Mouse (Mus musculus) embryonic facial prominence, embryonic 14.5 days (tissue): Measurements from ENCODE around the gene Vamp3. TPM values are rescaled to one million over a fixed set of nuclear protein-coding genes. Genes with fewer than 3 reads are reported as not detected.

ENCODE experiments used
- ATAC-seq: fragments of 200-750 bp; cut with Nextera tagmentation; 2 replicates; pipeline ENCODE4 v1.8.0; 2017; ENCODE audit warnings: low read depth, moderate number of reproducible peaks, moderate TSS enrichment
- DNase-seq: peaks from one replicate; pipeline ENCODE4 v3.0.0-alpha.2; 2015; ENCODE audit warnings: low spot score
- H3K27ac ChIP-seq: fragments of 300-500 bp; sonication (generic); replicated peaks from 2 replicates; pipeline ENCODE4 v1.5.1; 2014; ENCODE audit warnings: low read depth, mild to moderate bottlenecking, low read length, moderate library complexity
- H3K27me3 ChIP-seq: fragments of 300-500 bp; sonication (generic); replicated peaks from 2 replicates; pipeline ENCODE4 v1.6.1; 2014; ENCODE audit warnings: low read length; ENCODE audit not compliant: control insufficient read depth, insufficient read depth
- H3K36me3 ChIP-seq: fragments of 300-500 bp; sonication (generic); 2 replicates; pipeline ENCODE4 v1.6.1; 2014; ENCODE audit warnings: low read length, mixed read lengths; ENCODE audit not compliant: control insufficient read depth, insufficient read depth
- H3K4me1 ChIP-seq: fragments of 300-500 bp; sonication (generic); 2 replicates; pipeline ENCODE4 v1.6.1; 2014; ENCODE audit warnings: antibody characterized with exemption, low read length; ENCODE audit not compliant: control insufficient read depth, insufficient read depth
- H3K4me2 ChIP-seq: fragments of 300-500 bp; sonication (generic); 2 replicates; pipeline ENCODE4 v1.6.1; 2014; ENCODE audit warnings: low read depth, mild to moderate bottlenecking, low read length, moderate library complexity, mixed read lengths
- H3K4me3 ChIP-seq: fragments of 300-500 bp; sonication (generic); 2 replicates; pipeline ENCODE4 v1.5.1; 2014; ENCODE audit warnings: low read depth, mild to moderate bottlenecking, low read length
- H3K9ac ChIP-seq: fragments of 300-500 bp; sonication (generic); 2 replicates; pipeline ENCODE4 v1.6.1; 2014; ENCODE audit warnings: low read depth, mild to moderate bottlenecking, low read length, moderate library complexity, mixed read lengths
- H3K9me3 ChIP-seq: fragments of 300-500 bp; sonication (generic); 2 replicates; pipeline ENCODE4 v1.6.1; 2016; ENCODE audit warnings: low read length; ENCODE audit not compliant: control insufficient read depth
- WGBS: fragments of 180-500 bp; shearing (Covaris S2); extraction: QIAGEN DNeasy Blood & Tissue Kit; methylation state at CpG from one replicate; pipeline ENCODE4 v1.1.7; 2014; 5-methylcytosine and 5-hydroxymethylcytosine counted together
- polyA plus RNA-seq: library from polyadenylated mRNA; unstranded; fragments of >200 nt; fragmentation: Nextera tagmentation; extraction: Ambion mirVana; gene quantifications from 2 replicates; pipeline ENCODE4 v1.2.1, GENCODE M21; 2014

Gene Vamp3
- polyA plus RNA-seq, 1 experiment from 2014 or later: 51.7 TPM

GRCm38 (mm10) chr4:151089270-151089669 is 31.5 kb upstream of the Vamp3 start, which contains the start of gene Gm13090:
Gene Gm13090, plus strand, starts transcription at chr4:151089570.
- peak within 1 kb of the TSS; percentile 34; the same call in 1 of the 2 replicates for H3K9ac ChIP-seq
- DNase-seq: no peak
- peaks cover 12% of the 10 kb centered on the region; the same call in 1 of the 2 replicates for H3K36me3 ChIP-seq
- no peak within 1 kb of the TSS for H3K4me3 ChIP-seq
- 89% methylated on average over 7 of the region's 7 CpGs for WGBS
- no peaks in the 10 kb centered on the region for H3K9me3 ChIP-seq
- H3K27ac ChIP-seq: no peak within 1 kb of the TSS
- no peaks in the 10 kb centered on the region for H3K4me1 ChIP-seq
- H3K27me3 ChIP-seq: no peaks in the 10 kb centered on the region
- H3K4me2 ChIP-seq: no peak within 1 kb of the TSS
- no peak for ATAC-seq

DNA sequence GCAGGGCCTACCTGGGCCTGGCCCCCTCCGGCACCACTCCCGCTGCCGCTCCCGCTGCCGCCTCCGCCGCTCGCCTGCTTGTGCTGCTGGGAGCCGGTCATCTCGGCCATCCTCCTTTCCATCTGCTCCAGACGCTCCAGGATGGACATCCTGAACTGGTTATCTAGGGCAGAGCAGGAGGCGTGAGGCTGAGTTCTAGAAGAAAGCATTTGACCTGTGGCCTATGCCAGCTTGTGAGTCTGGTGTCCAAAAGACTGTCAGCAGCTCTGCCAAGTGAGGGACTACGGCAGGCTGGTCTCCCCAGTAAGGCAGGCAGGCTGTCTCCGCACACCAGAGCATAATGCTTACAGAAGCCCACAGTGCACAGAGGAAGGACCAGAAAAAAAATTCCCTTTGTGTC is 31.1 kb upstream of the Vamp3 start:
- Histone ChIP-seq H3K9ac (peak overlapping the region; percentile 34; the same call in 1 of the 2 replicates), H3K4me3 (no peak overlapping the region), H3K36me3 (peaks cover 16% of the 10 kb centered on the region; the same call in 1 of the 2 replicates), H3K9me3 (no peaks in the 10 kb centered on the region), H3K27me3 (no peaks in the 10 kb centered on the region), H3K4me2 (no peak overlapping the region), H3K4me1 (no peaks in the 10 kb centered on the region), H3K27ac (no peak overlapping the region)
- DNase-seq: no peak
- ATAC-seq: no peak
- WGBS: 84% methylated on average over 14 of the region's 14 CpGs

DNA sequence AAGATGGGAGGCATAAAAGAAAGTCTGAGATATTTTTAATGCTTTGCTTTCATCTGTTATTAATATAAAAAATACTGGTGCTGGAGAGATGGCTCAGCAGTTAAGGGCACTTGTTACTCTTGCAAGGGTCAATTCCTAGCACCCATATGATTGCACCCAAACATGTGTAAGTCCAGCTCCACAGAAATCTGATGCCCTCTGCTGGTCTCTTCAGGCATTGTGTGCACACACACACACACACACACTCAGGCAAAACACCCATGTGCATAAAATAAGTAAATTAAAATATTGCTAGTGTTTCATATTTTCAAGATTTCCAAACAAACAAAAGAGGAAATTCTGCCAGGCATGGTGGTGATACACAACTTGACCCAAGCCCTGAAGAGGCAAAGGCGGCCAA is 29.6 kb upstream of the Vamp3 start:
- DNase-seq (no peak), ATAC-seq (no peak)
- Histone ChIP-seq H3K4me1 (no peaks in the 10 kb centered on the region), H3K27me3 (no peaks in the 10 kb centered on the region), H3K36me3 (peaks cover 31% of the 10 kb centered on the region; the same call in 1 of the 2 replicates), H3K27ac (no peak overlapping the region), H3K9ac (no peak overlapping the region), H3K4me2 (no peak overlapping the region), H3K4me3 (no peak overlapping the region), H3K9me3 (no peaks in the 10 kb centered on the region)
- 97% methylated on average over 1 of the region's 1 CpGs for WGBS

DNA sequence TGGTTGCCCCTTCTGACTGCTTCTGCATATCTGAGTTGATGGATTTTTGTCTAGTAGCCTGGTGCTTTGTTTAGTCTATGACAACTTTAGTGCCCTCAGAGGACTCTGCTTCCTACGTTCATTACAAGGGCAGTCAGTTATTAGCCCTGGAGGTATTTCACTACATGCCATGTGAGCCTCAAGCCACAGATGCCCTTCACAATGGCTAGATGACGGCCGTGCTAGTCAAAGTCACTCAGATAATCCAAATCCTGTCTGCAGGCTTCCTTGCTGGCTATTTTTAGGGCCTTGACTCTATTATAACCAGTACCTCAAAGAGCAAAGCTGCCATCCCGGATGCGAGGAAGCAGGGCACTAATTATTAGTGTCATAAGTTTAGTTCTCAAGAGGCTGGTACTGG is 25.3 kb upstream of the Vamp3 start:
- WGBS: 75% methylated on average over 5 of the region's 5 CpGs
- ATAC-seq: no peak
- Histone ChIP-seq H3K4me1 (no peaks in the 10 kb centered on the region), H3K4me3 (no peak overlapping the region), H3K4me2 (no peak overlapping the region), H3K27me3 (no peaks in the 10 kb centered on the region), H3K36me3 (peaks cover 46% of the 10 kb centered on the region; the same call in 1 of the 2 replicates), H3K9ac (no peak overlapping the region), H3K27ac (no peak overlapping the region), H3K9me3 (no peaks in the 10 kb centered on the region)
- DNase-seq: no peak

DNA sequence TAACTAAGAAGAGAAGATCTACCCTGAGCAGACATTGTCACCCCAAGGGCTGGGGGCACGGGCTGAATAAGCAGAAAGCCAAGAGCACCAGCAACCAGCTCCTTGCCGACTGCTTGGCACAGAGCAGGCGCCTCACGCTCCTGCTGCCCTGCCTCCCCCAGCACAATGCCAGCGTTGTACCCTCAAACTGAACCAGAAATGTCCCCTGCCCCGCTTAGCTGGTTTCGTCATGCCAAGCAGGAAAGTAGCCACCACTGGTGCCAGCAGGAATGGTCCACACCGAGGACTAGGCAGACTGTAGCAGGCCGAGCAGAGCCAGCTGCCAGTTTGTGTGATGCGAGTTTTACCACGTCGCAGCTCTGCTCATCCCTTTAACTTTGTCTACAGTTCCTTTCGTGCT is 24.2 kb upstream of the Vamp3 start:
- WGBS: 92% methylated on average over 13 of the region's 13 CpGs
- ATAC-seq: no peak
- Histone ChIP-seq H3K27ac (no peak overlapping the region), H3K36me3 (peaks cover 55% of the 10 kb centered on the region), H3K4me2 (no peak overlapping the region), H3K4me3 (no peak overlapping the region), H3K4me1 (no peaks in the 10 kb centered on the region), H3K9ac (no peak overlapping the region), H3K27me3 (no peaks in the 10 kb centered on the region), H3K9me3 (no peaks in the 10 kb centered on the region)
- no peak for DNase-seq

DNA sequence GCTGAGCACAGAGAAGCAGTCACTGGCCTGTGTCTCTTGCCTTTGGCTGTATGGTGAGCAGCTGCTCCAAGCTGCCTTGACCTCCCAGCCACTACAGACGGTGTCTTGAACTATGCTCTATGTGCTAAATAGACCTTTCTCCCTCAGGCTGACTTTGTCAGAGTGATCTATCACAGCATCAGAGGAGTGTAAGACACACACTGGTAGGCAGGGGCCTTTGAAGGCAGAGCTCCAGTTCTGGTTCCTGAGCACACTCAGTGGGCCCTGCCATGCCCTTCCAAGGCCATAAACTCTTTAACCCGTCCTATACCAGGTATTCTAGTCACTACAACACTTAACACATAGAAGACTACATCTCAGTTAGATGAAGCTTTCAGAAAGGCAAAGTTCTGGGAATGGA is 23.6 kb upstream of the Vamp3 start:
- ATAC-seq (no peak), DNase-seq (no peak)
- Histone ChIP-seq H3K4me2 (no peak overlapping the region), H3K27me3 (no peaks in the 10 kb centered on the region), H3K27ac (no peak overlapping the region), H3K36me3 (peaks cover 57% of the 10 kb centered on the region), H3K4me1 (no peaks in the 10 kb centered on the region), H3K9me3 (no peaks in the 10 kb centered on the region), H3K4me3 (no peak overlapping the region), H3K9ac (no peak overlapping the region)
- WGBS: 78% methylated on average over 2 of the region's 2 CpGs

DNA sequence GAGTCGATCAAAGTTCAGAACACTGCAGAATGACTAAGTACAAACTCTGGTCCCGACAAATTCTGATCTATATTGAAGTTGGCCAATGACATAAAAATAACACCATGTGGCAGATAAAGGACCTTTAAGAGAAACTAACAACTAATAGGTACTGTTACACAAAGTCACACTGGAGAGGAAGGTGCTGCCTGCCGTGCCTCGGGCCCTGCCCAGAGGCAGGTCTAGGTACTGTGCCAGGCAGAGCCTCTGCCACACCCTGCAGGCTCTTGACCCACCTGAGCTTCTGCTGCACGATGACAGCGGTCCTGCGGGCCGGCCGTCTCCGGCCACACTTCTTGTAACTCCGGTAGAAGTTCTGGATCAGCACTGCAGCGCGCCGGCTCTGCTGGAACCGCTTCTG is 17.1 kb upstream of the Vamp3 start:
- no peak for DNase-seq
- no peak overlapping the region for H3K4me2 ChIP-seq
- no peak overlapping the region for H3K9ac ChIP-seq
- no peak overlapping the region for H3K27ac ChIP-seq
- ATAC-seq: no peak
- H3K4me3 ChIP-seq: no peak overlapping the region
- peaks cover 47% of the 10 kb centered on the region for H3K36me3 ChIP-seq
- WGBS: 92% methylated on average over 15 of the region's 15 CpGs
- H3K4me1 ChIP-seq: no peaks in the 10 kb centered on the region
- no peaks in the 10 kb centered on the region for H3K9me3 ChIP-seq
- no peaks in the 10 kb centered on the region for H3K27me3 ChIP-seq

DNA sequence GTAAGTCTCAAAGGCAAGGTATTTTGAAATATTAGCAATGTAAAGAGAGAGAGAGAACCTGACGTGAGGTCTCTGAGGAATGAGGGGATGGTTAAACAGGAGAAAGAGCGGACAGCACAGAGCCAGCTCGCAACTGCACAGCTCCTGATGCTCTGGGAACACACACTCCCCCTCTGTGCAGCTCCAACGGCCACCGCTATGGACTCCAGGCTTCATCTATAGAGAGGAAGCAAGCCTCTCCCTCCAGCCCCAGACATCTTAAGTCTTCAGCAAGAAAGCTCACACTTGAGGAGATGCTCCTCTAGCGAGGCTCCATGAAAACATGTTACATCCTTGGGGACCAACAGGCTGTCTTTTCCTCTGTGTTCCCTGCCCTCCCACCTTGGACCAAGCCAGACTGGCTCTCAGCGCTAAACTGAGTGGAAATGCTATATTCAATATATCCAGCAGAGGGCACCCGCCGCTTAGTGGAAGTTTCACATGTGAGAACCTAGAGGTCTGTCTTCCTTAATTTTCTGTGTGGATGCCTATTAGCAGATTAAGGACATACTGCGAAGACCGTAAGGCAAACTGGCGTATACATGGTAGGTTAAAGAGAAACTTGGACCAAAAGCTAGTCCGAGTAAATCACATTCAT is 15.5 kb upstream of the Vamp3 start:
- Histone ChIP-seq H3K9me3 (no peaks in the 10 kb centered on the region), H3K27me3 (no peaks in the 10 kb centered on the region), H3K27ac (no peak overlapping the region), H3K4me2 (no peak overlapping the region), H3K4me3 (no peak overlapping the region), H3K9ac (no peak overlapping the region), H3K36me3 (peaks cover 35% of the 10 kb centered on the region), H3K4me1 (no peaks in the 10 kb centered on the region)
- ATAC-seq (peak; percentile 67; the same call in 1 of the 2 replicates), DNase-seq (peak; percentile 75)
- 49% methylated on average over 13 of the region's 13 CpGs for WGBS

- Histone ChIP-seq H3K4me1 (no peaks in the 10 kb centered on the region), H3K27me3 (no peaks in the 10 kb centered on the region), H3K9ac (no peak overlapping the region), H3K4me3 (no peak overlapping the region), H3K36me3 (peaks cover 24% of the 10 kb centered on the region), H3K4me2 (no peak overlapping the region), H3K9me3 (no peaks in the 10 kb centered on the region), H3K27ac (no peak overlapping the region)
- ATAC-seq (no peak), DNase-seq (no peak)
- WGBS: 80% methylated on average over 7 of the region's 7 CpGs
These were observed 13.2 kb upstream of the Vamp3 start for GRCm38 (mm10) chr4:151070962-151071361.
